Mouse (Mus musculus): ENCODE results near the gene Ranbp17.

DNA sequence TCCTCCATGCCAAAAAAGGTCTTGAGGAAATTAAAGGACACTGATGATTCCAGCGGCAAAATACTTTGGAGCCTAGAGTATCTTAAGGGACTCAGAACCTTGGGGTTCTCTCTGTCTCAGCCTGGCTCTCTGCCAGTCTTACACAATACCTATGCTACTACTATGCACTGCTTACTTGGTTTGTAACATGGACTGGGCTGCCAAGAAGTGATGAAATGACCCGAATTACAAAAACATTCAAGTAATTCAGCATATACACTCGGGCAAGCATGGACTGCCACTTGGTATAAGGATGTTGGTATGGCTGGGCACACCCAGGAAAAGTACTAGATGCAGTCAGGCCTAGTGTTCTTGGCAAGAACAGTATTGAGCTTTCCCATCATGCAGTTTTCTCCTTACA, 114.8 kb downstream of the Ranbp17 start:
- no peak for TF ChIP-seq ZC3H11A (IDR thresholded peaks at IDR 0.05; ENCODE audit: low read depth, low read length)
- no peak for TF ChIP-seq POLR2A (IDR thresholded peaks at IDR 0.05; ENCODE audit: low read depth, low read length)
- no peak for TF ChIP-seq POLR2AphosphoS2 (IDR thresholded peaks at IDR 0.05; ENCODE audit: low read depth, low read length)
- no peak for TF ChIP-seq EP300 (IDR thresholded peaks at IDR 0.05; ENCODE audit: low read length)
- TF ChIP-seq HCFC1 (IDR thresholded peaks at IDR 0.05; ENCODE audit: low read depth, low read length) = no peak
- no peak for TF ChIP-seq CTCF (conservative IDR thresholded peaks at IDR 0.05 in 1 of 2, IDR thresholded peaks at IDR 0.05 in 1 of 2; ENCODE audit: low read depth in 2 of 2, low read length in 2 of 2)
- TF ChIP-seq MAX (IDR thresholded peaks at IDR 0.05; ENCODE audit: low read length) = no peak
- TF ChIP-seq CHD2 (IDR thresholded peaks at IDR 0.05; ENCODE audit: low read length) = no peak
